ENCODE assay signal across 14 mouse cellular contexts in genomic region chr8:13025487-13026224, GRCm38 (mm10). TPM values are rescaled to one million over a fixed set of nuclear protein-coding genes. Genes with fewer than 3 reads are reported as not detected.
DNase-seq lines count a peak whose midpoint lies in the region; ATAC-seq lines count a peak whose summit lies in the region.
"Had no signal": no experiment of that assay in that cellular context is flagged by ENCODE, and none has a peak within 500 bp of the region (broad histone marks: within the 10 kb centered on the region; RNA-seq: fewer than 3 reads in every experiment).

Gene F7 (plus strand): TSS chr8:13026034.

- DNase-seq in hindbrain, embryonic 14.5 days (ENCODE audit: low spot score), result no peak
- DNase-seq in embryo, embryonic 9.5 days (ENCODE audit: extremely low spot score), result peak; percentile 64
- DNase-seq in liver, embryonic 11.5 days (ENCODE audit: low spot score), result no peak
- peak; percentile 55 for DNase-seq in lung, postnatal 25 days (ENCODE audit: low spot score)
- no peak for DNase-seq in thymus, postnatal 36 days
- DNase-seq in ovary, postnatal 36 days (ENCODE audit: low spot score), result no peak
- DNase-seq in ovary, postnatal 14 days (ENCODE audit: low spot score), result no peak
- DNase-seq: cerebellum, adult 8-10 months had no signal

- no peaks in the 10 kb centered on the region for H3K4me1 ChIP-seq in hindbrain, embryonic 16.5 days (ENCODE audit: control insufficient read depth, insufficient read depth, low read depth, low read length)
- no peaks in the 10 kb centered on the region for H3K4me1 ChIP-seq in hindbrain, embryonic 14.5 days (replicated peaks; ENCODE audit: control insufficient read depth, insufficient read depth, low read length)
- H3K4me1 ChIP-seq in liver, embryonic 11.5 days (replicated peaks; ENCODE audit: control insufficient read depth, insufficient read depth, low read length), result no peaks in the 10 kb centered on the region
- H3K4me1 ChIP-seq: hindbrain, embryonic 13.5 days had no signal

- no peak within 1 kb of the TSS for H3K27ac ChIP-seq in hindbrain, embryonic 16.5 days (ENCODE audit: low read depth, low read length)
- H3K27ac ChIP-seq in hindbrain, embryonic 14.5 days, result no peak within 1 kb of the TSS
- no peak within 1 kb of the TSS for H3K27ac ChIP-seq in liver, embryonic 11.5 days (ENCODE audit: low read depth, low read length)
- H3K27ac ChIP-seq: heart, embryonic 10.5 days; hindbrain, embryonic 13.5 days; layer of hippocampus, adult 2 months; limb, embryonic 12.5 days had no signal

- no peak within 1 kb of the TSS for H3K4me2 ChIP-seq in hindbrain, embryonic 16.5 days (ENCODE audit: low read length)
- no peak within 1 kb of the TSS for H3K4me2 ChIP-seq in hindbrain, embryonic 14.5 days (replicated peaks)
- peak within 1 kb of the TSS; percentile 33; the same call in 1 of the 2 replicates for H3K4me2 ChIP-seq in liver, embryonic 11.5 days
- H3K4me2 ChIP-seq: hindbrain, embryonic 13.5 days; limb, embryonic 12.5 days had no signal

- H3K27me3 ChIP-seq in hindbrain, embryonic 16.5 days (replicated peaks; ENCODE audit: control insufficient read depth, insufficient read depth, low read length), result no peaks in the 10 kb centered on the region
- no peaks in the 10 kb centered on the region for H3K27me3 ChIP-seq in hindbrain, embryonic 14.5 days (ENCODE audit: control insufficient read depth, insufficient read depth, low read length)
- H3K27me3 ChIP-seq in liver, embryonic 11.5 days (replicated peaks; ENCODE audit: control insufficient read depth, insufficient read depth, low read length), result 0 out of 2 replicates have a peak, but pooled peaks cover 4% of the 10 kb centered on the region
- H3K27me3 ChIP-seq: hindbrain, embryonic 13.5 days; limb, embryonic 12.5 days had no signal

- H3K9ac ChIP-seq in hindbrain, embryonic 16.5 days (ENCODE audit: low read depth, low read length), result no peak within 1 kb of the TSS
- H3K9ac ChIP-seq in hindbrain, embryonic 14.5 days, result no peak within 1 kb of the TSS
- H3K9ac ChIP-seq in liver, embryonic 11.5 days (ENCODE audit: low read depth, low read length), result no peak within 1 kb of the TSS
- H3K9ac ChIP-seq: hindbrain, embryonic 13.5 days; limb, embryonic 12.5 days had no signal

- no peaks in the 10 kb centered on the region for H3K9me3 ChIP-seq in hindbrain, embryonic 16.5 days (ENCODE audit: control insufficient read depth, low read length)
- no peaks in the 10 kb centered on the region for H3K9me3 ChIP-seq in hindbrain, embryonic 14.5 days (ENCODE audit: control insufficient read depth, low read length)
- H3K9me3 ChIP-seq in liver, embryonic 11.5 days (ENCODE audit: control insufficient read depth, low read length), result no peaks in the 10 kb centered on the region
- H3K9me3 ChIP-seq: heart, embryonic 10.5 days; hindbrain, embryonic 13.5 days; limb, embryonic 12.5 days had no signal

- H3K36me3 ChIP-seq in hindbrain, embryonic 16.5 days (ENCODE audit: control insufficient read depth, insufficient read depth, low read length), result peaks cover 4% of the 10 kb centered on the region; the same call in 1 of the 2 replicates
- H3K36me3 ChIP-seq in hindbrain, embryonic 14.5 days (replicated peaks; ENCODE audit: control insufficient read depth, insufficient read depth), result peaks cover 13% of the 10 kb centered on the region
- no peaks in the 10 kb centered on the region for H3K36me3 ChIP-seq in liver, embryonic 11.5 days (ENCODE audit: control insufficient read depth, insufficient read depth, low read length)
- H3K36me3 ChIP-seq: heart, embryonic 10.5 days; limb, embryonic 12.5 days had no signal

- H3K4me3 ChIP-seq in hindbrain, embryonic 16.5 days (ENCODE audit: low read length), result no peak within 1 kb of the TSS
- H3K4me3 ChIP-seq in hindbrain, embryonic 14.5 days (replicated peaks; ENCODE audit: low read length), result no peak within 1 kb of the TSS
- no peak within 1 kb of the TSS; the same call in 1 of the 2 replicates for H3K4me3 ChIP-seq in liver, embryonic 11.5 days (ENCODE audit: low read depth, low read length)
- H3K4me3 ChIP-seq: heart, embryonic 10.5 days; hindbrain, embryonic 13.5 days; layer of hippocampus, adult 2 months; limb, embryonic 12.5 days had no signal

- WGBS in hindbrain, embryonic 16.5 days, result 70% methylated on average over 10 of the region's 10 CpGs
- 70% methylated on average over 10 of the region's 10 CpGs for WGBS in hindbrain, embryonic 14.5 days
- 57% methylated on average over 10 of the region's 10 CpGs for WGBS in liver, embryonic 11.5 days

- ATAC-seq in hindbrain, embryonic 16.5 days, result peak; percentile 38; the same call in 1 of the 2 replicates
- ATAC-seq in hindbrain, embryonic 14.5 days (ENCODE audit: low FRiP score), result no peak
- ATAC-seq in liver, embryonic 11.5 days (replicated peaks; ENCODE audit: low FRiP score), result no peak; the same call in 1 of the 2 replicates
- ATAC-seq: CD4-positive, CD25-positive, alpha-beta regulatory T cell, adult 4 months had no signal

RNA-seq across cellular contexts. Expression of gene F7, which starts in this region (rescaled TPM):
- 0.07 TPM in 1 of 2 replicates, not detected in the other for polyA plus RNA-seq in hindbrain, embryonic 16.5 days (2015; fragmentation: Nextera tagmentation; extraction: Ambion mirVana)
- polyA plus RNA-seq in hindbrain, embryonic 14.5 days (2014; fragmentation: Nextera tagmentation; extraction: Ambion mirVana), result 0.10 TPM in 1 of 2 replicates, not detected in the other
- 2.9 and 3.8 TPM in 2 replicates for polyA plus RNA-seq in liver, embryonic 11.5 days (2014; fragmentation: Nextera tagmentation; extraction: Ambion mirVana)
- polyA plus RNA-seq: CD4-positive, CD25-positive, alpha-beta regulatory T cell, adult 4 months; hindbrain, embryonic 13.5 days; limb, embryonic 12.5 days had no signal

Comparison
In these comparisons a context has a peak if more than half of its experiments do, and no peak if none do; other contexts are left out.
1. Peak in ATAC-seq in hindbrain, embryonic 16.5 days; RNA of the gene not detected or under 1 TPM.
2. DNase-seq: peak in embryo, embryonic 9.5 days (single experiment) and lung, postnatal 25 days (single experiment); none in hindbrain, embryonic 14.5 days (single experiment), liver, embryonic 11.5 days (single experiment), thymus, postnatal 36 days (0 of 2), ovary, postnatal 36 days (single experiment) and ovary, postnatal 14 days (single experiment).